7 mouse cellular contexts compared by ENCODE assay signal in the genomic region with DNA sequence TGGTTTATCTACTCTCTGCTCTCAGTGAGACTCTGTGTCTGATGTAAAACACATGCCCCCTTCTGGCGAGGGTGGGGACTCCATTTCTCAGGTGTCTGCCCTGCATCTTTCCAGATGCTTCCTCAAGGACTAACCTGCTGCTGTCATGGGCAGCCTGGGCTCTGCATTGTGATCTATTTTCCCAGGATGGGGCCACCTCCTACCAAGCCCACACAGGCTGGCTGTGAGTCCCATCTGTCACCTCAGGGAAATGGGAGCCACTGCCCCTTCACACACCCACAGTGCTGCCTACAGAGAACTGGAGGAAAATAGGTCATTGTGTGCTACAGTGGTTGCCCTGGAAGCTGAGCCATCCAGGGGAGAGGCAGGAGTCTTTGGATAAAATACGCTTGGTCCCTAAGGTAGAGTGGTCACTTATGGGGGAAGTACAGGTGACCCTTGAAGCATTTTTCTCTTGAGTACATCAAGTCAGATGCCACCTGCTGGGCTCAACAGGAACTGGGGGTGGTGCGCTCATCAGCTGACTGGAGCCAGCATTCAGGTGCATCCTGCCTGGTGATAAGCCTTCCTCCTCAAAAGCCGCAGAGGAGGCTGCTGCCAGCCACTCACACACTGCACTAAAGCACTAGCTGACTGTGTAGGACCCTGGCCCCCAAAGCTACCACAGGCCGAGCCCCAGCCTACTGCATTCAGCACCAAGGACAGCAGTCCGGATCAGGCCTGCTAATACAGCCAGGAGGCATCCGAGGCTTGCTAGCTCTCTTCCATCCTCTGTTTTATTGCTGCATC. TPM values are rescaled to one million over a fixed set of nuclear protein-coding genes. Genes with fewer than 3 reads are reported as not detected.
DNase-seq lines count a peak whose midpoint lies in the region; TF ChIP-seq lines count a peak whose summit lies in the region.

No protein-coding gene starts in this region.

- peaks cover 25% of the 10 kb centered on the region for H3K4me1 ChIP-seq in cortical plate, adult 2 months (ENCODE audit: control insufficient read depth, insufficient read depth, low read length)

- no peak for TF ChIP-seq POLR2A in cortical plate, adult 2 months (IDR thresholded peaks at IDR 0.05; ENCODE audit: extremely low read depth, insufficient read depth, low read length)

- peak; percentile 38 for TF ChIP-seq CTCF in cortical plate, adult 2 months (IDR thresholded peaks at IDR 0.05; ENCODE audit: extremely low read depth, insufficient read depth, low read length)
- TF ChIP-seq CTCF in left cerebral cortex, adult 2 months (IDR thresholded peaks at IDR 0.05): peak; percentile 43

- no peak overlapping the region for H3K27ac ChIP-seq in cortical plate, adult 2 months (ENCODE audit: insufficient read depth, low read length)
- H3K27ac ChIP-seq in left cerebral cortex, adult 2 months: peak overlapping the region; percentile 7; the same call in 1 of the 2 replicates

- no peak overlapping the region for H3K4me3 ChIP-seq in cortical plate, adult 2 months (ENCODE audit: insufficient read depth, low read length)
- no peak overlapping the region for H3K4me3 ChIP-seq in left cerebral cortex, adult 2 months

- intact Hi-C loops in left cerebral cortex, adult 2 months (cut with DNase I): no loop called here

- DNase-seq in kidney, postnatal 10 days: peak; percentile 74
- DNase-seq in kidney, adult 9 months: no peak
- peak; percentile 42 for DNase-seq in R1 (ENCODE audit: low read depth, low spot score)
- DNase-seq in left cerebral cortex, adult 2 months (ENCODE audit: extremely low spot score in 1 of 2, low spot score in 2 of 2): peak; percentile 50 to 52
- peak; percentile 20 for DNase-seq in ovary, postnatal 14 days (ENCODE audit: low spot score)
- DNase-seq in gastrocnemius, adult 18-20 months (ENCODE audit: low spot score): no peak

RNA-seq across cellular contexts. Expression of gene Brsk2, which starts 23.5 kb away (rescaled TPM):
- 179 and 188 TPM in 2 replicates for polyA plus RNA-seq in cortical plate, adult 2 months (2012; rRNA removed)
- total RNA-seq in left cerebral cortex, adult 2 months (2021): 100 to 1,000 TPM; 223 to 224 TPM
- total RNA-seq in gastrocnemius, adult 18-20 months (2021): under 1 TPM; 0.09 to 0.19 TPM

RNA-seq across cellular contexts. Expression of gene Tollip, which starts 54.7 kb away (rescaled TPM):
- polyA plus RNA-seq in cortical plate, adult 2 months (2012; rRNA removed): 121 and 122 TPM in 2 replicates
- 100 to 1,000 TPM; 116 to 132 TPM for total RNA-seq in left cerebral cortex, adult 2 months (2021)
- 10 to 100 TPM; 30.1 to 34.3 TPM for total RNA-seq in gastrocnemius, adult 18-20 months (2021)

Comparison
In these comparisons a context has a peak if more than half of its experiments do, and no peak if none do; other contexts are left out.
1. DNase-seq: peak in kidney, postnatal 10 days (single experiment), R1 (single experiment), left cerebral cortex, adult 2 months (2 of 2) and ovary, postnatal 14 days (single experiment); none in kidney, adult 9 months (single experiment) and gastrocnemius, adult 18-20 months (single experiment).
2. RNA of gene Brsk2, which starts 23.5 kb away (total RNA-seq): 223 to 224 TPM in left cerebral cortex, adult 2 months; 0.09 to 0.19 TPM in gastrocnemius, adult 18-20 months; every median in the first group is over 100 times any median in the second.